In genomic region chr1:56723656-56724055, GRCm38 (mm10) we compare ENCODE assay signal across 31 mouse cellular contexts.
"Had no signal": no experiment of that assay in that cellular context is flagged by ENCODE, and none has a peak within 500 bp of the region (broad histone marks: within the 10 kb centered on the region; RNA-seq: fewer than 3 reads in every experiment).

No protein-coding gene starts in this region.

- H3K36me3 ChIP-seq: limb, embryonic 10.5 days; limb, embryonic 12.5 days; limb, embryonic 13.5 days; limb, embryonic 15.5 days; liver, embryonic 12.5 days; liver, embryonic 13.5 days; liver, embryonic 15.5 days; lung, embryonic 15.5 days; midbrain, embryonic 10.5 days; midbrain, embryonic 12.5 days; midbrain, embryonic 13.5 days; midbrain, embryonic 15.5 days; neural tube, embryonic 12.5 days; neural tube, embryonic 13.5 days had no signal

- H3K4me1 ChIP-seq: limb, embryonic 10.5 days; limb, embryonic 12.5 days; limb, embryonic 13.5 days; limb, embryonic 15.5 days; liver, embryonic 12.5 days; liver, embryonic 13.5 days; liver, embryonic 15.5 days; lung, embryonic 15.5 days; megakaryocyte, embryonic 14.5 days; midbrain, embryonic 12.5 days; midbrain, embryonic 13.5 days; midbrain, embryonic 15.5 days had no signal

- ATAC-seq: liver, embryonic 12.5 days; liver, postnatal 0 days; lung, postnatal 0 days; midbrain, embryonic 13.5 days; midbrain, embryonic 15.5 days; midbrain, embryonic 16.5 days had no signal

- H3K9me3 ChIP-seq: limb, embryonic 10.5 days; limb, embryonic 12.5 days; limb, embryonic 13.5 days; limb, embryonic 15.5 days; liver, embryonic 12.5 days; liver, embryonic 13.5 days; liver, embryonic 15.5 days; lung, embryonic 15.5 days; megakaryocyte, embryonic 14.5 days; midbrain, embryonic 10.5 days; midbrain, embryonic 12.5 days; midbrain, embryonic 13.5 days; midbrain, embryonic 15.5 days; neural tube, embryonic 12.5 days; neural tube, embryonic 13.5 days had no signal

- H3K27ac ChIP-seq: limb, embryonic 10.5 days; limb, embryonic 12.5 days; limb, embryonic 13.5 days; limb, embryonic 15.5 days; liver, embryonic 12.5 days; liver, embryonic 13.5 days; liver, embryonic 14.5 days; liver, embryonic 15.5 days; lung, embryonic 15.5 days; macrophage; midbrain, embryonic 10.5 days; midbrain, embryonic 12.5 days; midbrain, embryonic 13.5 days; midbrain, embryonic 15.5 days; neural tube, embryonic 12.5 days; neural tube, embryonic 13.5 days had no signal

- DNase-seq: left cerebral cortex, postnatal 4 days; liver; liver, embryonic 13.5 days; liver, postnatal 0 days; lung, adult 18-20 months; lung, adult 2 months; lung, embryonic 14.5 days; lung, postnatal 10 days; lung, postnatal 14 days; lung, postnatal 36 days; lung, postnatal 4 days; midbrain, embryonic 14.5 days had no signal

- H3K4me3 ChIP-seq: limb, embryonic 10.5 days; limb, embryonic 12.5 days; limb, embryonic 13.5 days; limb, embryonic 15.5 days; liver, embryonic 12.5 days; liver, embryonic 13.5 days; liver, embryonic 15.5 days; lung, embryonic 15.5 days; megakaryocyte, embryonic 14.5 days; midbrain, embryonic 10.5 days; midbrain, embryonic 12.5 days; midbrain, embryonic 13.5 days; midbrain, embryonic 15.5 days; myocyte; neural tube, embryonic 12.5 days; neural tube, embryonic 13.5 days had no signal

- H3K27me3 ChIP-seq: limb, embryonic 12.5 days; limb, embryonic 13.5 days; limb, embryonic 15.5 days; liver, embryonic 12.5 days; liver, embryonic 13.5 days; liver, embryonic 15.5 days; lung, embryonic 15.5 days; megakaryocyte, embryonic 14.5 days; midbrain, embryonic 12.5 days; midbrain, embryonic 13.5 days; midbrain, embryonic 15.5 days; neural tube, embryonic 12.5 days; neural tube, embryonic 13.5 days had no signal

- H3K9ac ChIP-seq: limb, embryonic 12.5 days; limb, embryonic 13.5 days; limb, embryonic 15.5 days; liver, embryonic 12.5 days; liver, embryonic 13.5 days; liver, embryonic 14.5 days; liver, embryonic 15.5 days; liver, postnatal 0 days; lung, embryonic 14.5 days; lung, embryonic 15.5 days; midbrain, embryonic 12.5 days; midbrain, embryonic 13.5 days; midbrain, embryonic 15.5 days; neural tube, embryonic 12.5 days; neural tube, embryonic 13.5 days had no signal
